Mouse (Mus musculus) heart, adult 8-10 months (tissue): ENCODE results near the gene Axl. TPM values are rescaled to one million over a fixed set of nuclear protein-coding genes. Genes with fewer than 3 reads are reported as not detected.
"Not testable (repeated sequence)": the region's sequence is repeated elsewhere in the genome, so short reads cannot be mapped to it uniquely, and the experiment has no call there.

Source experiments
- DNase-seq: peaks from one replicate; pipeline ENCODE4 v3.0.0; 2022; ENCODE audit warnings: low spot score
- total RNA-seq, 4 experiments: library from RNA; stranded (reverse); gene quantifications; 2 replicates each; pipeline ENCODE4 v1.2.4; 2022

Axl gene
- total RNA-seq, 4 experiments from 2014 or later = 50.2 to 70.9 (median 65.9) TPM

- no peak for DNase-seq
These were observed 6.3 kb upstream of the Axl start for GRCm38 (mm10) chr7:25794775-25795174.

GRCm38 (mm10) chr7:25793679-25794078, 5.2 kb upstream of the Axl start:
- DNase-seq = no peak

GRCm38 (mm10) chr7:25792966-25793365, 4.5 kb upstream of the Axl start:
- DNase-seq = not testable (repeated sequence)

- DNase-seq = peak; percentile 54
These were observed 2.1 kb upstream of the Axl start for GRCm38 (mm10) chr7:25790615-25791014.

- DNase-seq = no peak
These were observed 580 bp upstream of the Axl start for GRCm38 (mm10) chr7:25789129-25789440.

GRCm38 (mm10) chr7:25787456-25788219, 867 bp downstream of the Axl start:
- DNase-seq = no peak

GRCm38 (mm10) chr7:25786974-25787373, 1.5 kb downstream of the Axl start:
- no peak for DNase-seq

- DNase-seq = no peak
These were observed 2.8 kb downstream of the Axl start for GRCm38 (mm10) chr7:25785752-25786151.

- no peak for DNase-seq
These were observed 3.7 kb downstream of the Axl start for GRCm38 (mm10) chr7:25784808-25785207.

- DNase-seq = no peak
These were observed 4.8 kb downstream of the Axl start for GRCm38 (mm10) chr7:25783746-25784145.

- no peak for DNase-seq
These were observed 5.8 kb downstream of the Axl start for GRCm38 (mm10) chr7:25782744-25783143.

- DNase-seq = no peak
These were observed 6.4 kb downstream of the Axl start for GRCm38 (mm10) chr7:25781937-25782610.

GRCm38 (mm10) chr7:25781321-25781936, 7.1 kb downstream of the Axl start:
- DNase-seq = no peak

- no peak for DNase-seq
These were observed 7.8 kb downstream of the Axl start for GRCm38 (mm10) chr7:25780753-25781152.

- no peak for DNase-seq
These were observed 8.5 kb downstream of the Axl start for GRCm38 (mm10) chr7:25780021-25780420.

- no peak for DNase-seq
These were observed 20.3 kb downstream of the Axl start for GRCm38 (mm10) chr7:25768229-25768628.

GRCm38 (mm10) chr7:25766108-25766507, 22.4 kb downstream of the Axl start:
- DNase-seq = no peak

- no peak for DNase-seq
These were observed 24.3 kb downstream of the Axl start for GRCm38 (mm10) chr7:25764221-25764620.

GRCm38 (mm10) chr7:25763678-25764077, 24.8 kb downstream of the Axl start:
- DNase-seq = no peak

- no peak for DNase-seq
These were observed 27.2 kb downstream of the Axl start for GRCm38 (mm10) chr7:25761354-25761753.

- peak; percentile 89 for DNase-seq
These were observed 32.5 kb downstream of the Axl start for GRCm38 (mm10) chr7:25756011-25756410.

GRCm38 (mm10) chr7:25755468-25755833, 33.1 kb downstream of the Axl start:
- DNase-seq = no peak
